Mouse (Mus musculus) megakaryocyte, embryonic 14.5 days (primary cell): ENCODE data around the gene Olfr843. TPM values are rescaled to one million over a fixed set of nuclear protein-coding genes. Genes with fewer than 3 reads are reported as not detected.

Source experiments
- H3K27me3 ChIP-seq: replicated peaks from 2 replicates; pipeline ENCODE3; 2012; ENCODE audit warnings: inconsistent platforms
- H3K36me3 ChIP-seq: replicated peaks from 2 replicates; pipeline ENCODE3; 2012; ENCODE audit warnings: low read length, inconsistent platforms, mixed read lengths
- H3K4me1 ChIP-seq: 2 replicates; pipeline ENCODE4 v1.6.1; 2012; ENCODE audit warnings: inconsistent platforms
- H3K4me3 ChIP-seq: replicated peaks from 2 replicates; pipeline ENCODE3; 2012; ENCODE audit warnings: moderate library complexity, mild to moderate bottlenecking, inconsistent platforms
- H3K9me3 ChIP-seq: 2 replicates; pipeline ENCODE4 v1.6.1; 2012; ENCODE audit warnings: inconsistent platforms
- FLI1 ChIP-seq: IDR thresholded peaks from 2 replicates; pipeline ENCODE4 v1.6.1; 2012; ENCODE audit warnings: low read length, inconsistent platforms, mixed read lengths
- GATA1 ChIP-seq: IDR thresholded peaks from 3 replicates; pipeline ENCODE4 v1.6.1; 2012; ENCODE audit warnings: mixed read lengths, low read length, inconsistent platforms, borderline replicate concordance
- polyA plus RNA-seq: library from polyadenylated mRNA; stranded (reverse); fragments of >175 nt; gene quantifications from 2 replicates; pipeline ENCODE4 v1.2.3, GENCODE M21; 2012; ENCODE audit warnings: low replicate concordance; ENCODE audit not compliant: insufficient read depth

Gene Olfr843
- polyA plus RNA-seq: not detected in 2 replicates

DNA sequence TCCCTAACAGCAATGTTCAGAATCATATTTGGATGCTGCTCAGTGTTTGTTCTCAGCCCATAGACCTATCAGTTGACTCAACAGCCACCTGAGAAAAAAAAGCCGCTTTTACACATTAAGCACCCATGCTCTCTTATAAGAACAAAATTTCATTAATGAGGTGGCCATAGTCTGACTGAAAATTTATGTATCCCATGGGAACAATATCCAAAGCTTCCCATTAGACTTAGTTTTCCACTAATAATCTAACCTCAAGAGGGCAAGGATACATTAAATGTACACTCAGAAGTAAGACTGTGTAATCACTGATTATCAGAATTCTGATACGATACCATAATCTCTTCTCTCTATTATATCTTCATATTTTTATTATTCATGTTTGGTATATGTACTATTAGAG, at the start of gene Olfr843:
Olfr843 (minus strand) TSS at position 101 of the 400 bp plus-strand sequence.
- no peaks in the 10 kb centered on the region for H3K9me3 ChIP-seq
- H3K4me3 ChIP-seq: no peak within 1 kb of the TSS
- no peaks in the 10 kb centered on the region for H3K4me1 ChIP-seq
- no peaks in the 10 kb centered on the region for H3K36me3 ChIP-seq
- TF ChIP-seq GATA1 (no peak), FLI1 (no peak)
- no peaks in the 10 kb centered on the region for H3K27me3 ChIP-seq

Other genes with a start within 250 kb of the Olfr843 start
- not detected in 2 replicates for gene Olfr835, start 219.3 kb downstream of the Olfr843 start, polyA plus RNA-seq
- gene Olfr836, start 131.6 kb downstream of the Olfr843 start, polyA plus RNA-seq: not detected in 2 replicates
- not detected in 2 replicates for gene Olfr837, start 115.7 kb downstream of the Olfr843 start, polyA plus RNA-seq
- gene Olfr839-ps1, start 74.7 kb downstream of the Olfr843 start, polyA plus RNA-seq: not detected in 2 replicates
- gene Olfr844, start 64.4 kb upstream of the Olfr843 start, polyA plus RNA-seq: not detected in 2 replicates
- not detected in 2 replicates for gene Olfr845, start 84.5 kb upstream of the Olfr843 start, polyA plus RNA-seq
- gene Olfr846, start 112.0 kb upstream of the Olfr843 start, polyA plus RNA-seq: not detected in 2 replicates
- not detected in 2 replicates for gene Olfr847, start 126.7 kb upstream of the Olfr843 start, polyA plus RNA-seq
- not detected in 2 replicates for gene Olfr849, start 188.3 kb upstream of the Olfr843 start, polyA plus RNA-seq
- not detected in 2 replicates for gene Olfr850, start 226.3 kb upstream of the Olfr843 start, polyA plus RNA-seq
- gene Olfr851, start 241.3 kb upstream of the Olfr843 start, polyA plus RNA-seq: not detected in 2 replicates